Mouse (Mus musculus): Measurements from ENCODE around the gene Pibf1. TPM values are rescaled to one million over a fixed set of nuclear protein-coding genes. Genes with fewer than 3 reads are reported as not detected.

Gene Pibf1
- total and polyA plus RNA-seq, 3 experiments: 11.8 to 24.7 (median 13.9) TPM

GRCm38 (mm10) chr14:99299701-99300191 lies 200.5 kb downstream of the Pibf1 start:
- Histone ChIP-seq H3K9ac (ENCODE audit: insufficient read depth, low read depth) (no peak overlapping the region), H3K27me3 (replicated peaks) (no peaks in the 10 kb centered on the region), H3K9me3 (replicated peaks; ENCODE audit: low read length) (peaks cover 13% of the 10 kb centered on the region), H3K4me1 (ENCODE audit: control insufficient read depth in 1 of 2, insufficient read depth in 2 of 2) (no peaks in the 10 kb centered on the region), H3K27ac (ENCODE audit: insufficient read depth, low read depth) (no peak overlapping the region), H3K4me3 (replicated peaks in 1 of 3; ENCODE audit: low read depth in 2 of 3, low read length in 2 of 3, poor library complexity in 1 of 3) (no peak overlapping the region), H3K79me2 (replicated peaks; ENCODE audit: control insufficient read depth, extremely low read depth, insufficient read depth, poor library complexity, severe bottlenecking) (no peaks in the 10 kb centered on the region), H3K4me2 (ENCODE audit: insufficient read depth, low read depth, poor library complexity, severe bottlenecking) (no peak overlapping the region; the same call in 1 of the 2 replicates), H3K36me3 (replicated peaks in 1 of 2; ENCODE audit: control insufficient read depth in 1 of 2, insufficient read depth in 1 of 2, low read length in 1 of 2) (no peaks in the 10 kb centered on the region)
- no peak for DNase-seq (ENCODE audit: extremely low read depth)
- TF ChIP-seq CTCF (conservative IDR thresholded peaks at IDR 0.05 in 1 of 2, IDR thresholded peaks at IDR 0.05 in 1 of 2; ENCODE audit: low read depth in 2 of 2, low read length in 2 of 2) (no peak), SMC3 (IDR thresholded peaks at IDR 0.05; ENCODE audit: low read depth, low read length) (no peak)
- dilution Hi-C loops (cut with MboI; ENCODE audit: extremely low pct_ligation_motif_present, extremely low pct_unique_long_range_greater_than_20kb, low sequenced_read_pairs) (no loop called here), in situ Hi-C loops (cut with MboI; ENCODE audit: low pct_ligation_motif_present, low pct_unique_long_range_greater_than_20kb, low sequenced_read_pairs) (no loop called here)

GRCm38 (mm10) chr14:99301472-99301871 lies 202.2 kb downstream of the Pibf1 start:
- H3K79me2 ChIP-seq (replicated peaks; ENCODE audit: control insufficient read depth, extremely low read depth, insufficient read depth, poor library complexity, severe bottlenecking): no peaks in the 10 kb centered on the region
- H3K4me1 ChIP-seq (ENCODE audit: control insufficient read depth in 1 of 2, insufficient read depth in 2 of 2): no peaks in the 10 kb centered on the region
- H3K9ac ChIP-seq (ENCODE audit: insufficient read depth, low read depth): no peak overlapping the region
- H3K4me3 ChIP-seq (replicated peaks in 1 of 3; ENCODE audit: low read depth in 2 of 3, low read length in 2 of 3, poor library complexity in 1 of 3): no peak overlapping the region
- in situ Hi-C loops (cut with MboI; ENCODE audit: low pct_ligation_motif_present, low pct_unique_long_range_greater_than_20kb, low sequenced_read_pairs) (no loop called here), dilution Hi-C loops (cut with MboI; ENCODE audit: extremely low pct_ligation_motif_present, extremely low pct_unique_long_range_greater_than_20kb, low sequenced_read_pairs) (no loop called here)
- no peak overlapping the region for H3K27ac ChIP-seq (ENCODE audit: insufficient read depth, low read depth)
- no peaks in the 10 kb centered on the region for H3K27me3 ChIP-seq (replicated peaks)
- no peak for DNase-seq (ENCODE audit: extremely low read depth)
- H3K4me2 ChIP-seq (ENCODE audit: insufficient read depth, low read depth, poor library complexity, severe bottlenecking): no peak overlapping the region
- no peak for TF ChIP-seq NELFE (IDR thresholded peaks at IDR 0.05; ENCODE audit: low read depth, low read length)
- TF ChIP-seq RAD21 (IDR thresholded peaks at IDR 0.05; ENCODE audit: low read depth, low read length): no peak
- TF ChIP-seq CTCF (conservative IDR thresholded peaks at IDR 0.05 in 1 of 2, IDR thresholded peaks at IDR 0.05 in 1 of 2; ENCODE audit: low read depth in 2 of 2, low read length in 2 of 2): no peak
- TF ChIP-seq JUN (IDR thresholded peaks at IDR 0.05; ENCODE audit: insufficient read depth, low read depth, low read length): no peak
- TF ChIP-seq GABPA (IDR thresholded peaks at IDR 0.05; ENCODE audit: insufficient replicate concordance, low read depth, low read length): no peak
- TF ChIP-seq HCFC1 (IDR thresholded peaks at IDR 0.05; ENCODE audit: low read depth, low read length): no peak
- no peak for TF ChIP-seq CHD2 (IDR thresholded peaks at IDR 0.05; ENCODE audit: low read length)
- TF ChIP-seq JUND (conservative IDR thresholded peaks at IDR 0.05; ENCODE audit: low read depth, low read length): no peak
- TF ChIP-seq MAFK (IDR thresholded peaks at IDR 0.05; ENCODE audit: insufficient replicate concordance, low read length): no peak
- TF ChIP-seq NRF1 (IDR thresholded peaks at IDR 0.05; ENCODE audit: low read depth, low read length): no peak
- TF ChIP-seq MXI1 (IDR thresholded peaks at IDR 0.05; ENCODE audit: low read depth, low read length): no peak
- no peak for TF ChIP-seq POLR2AphosphoS2 (IDR thresholded peaks at IDR 0.05; ENCODE audit: low read depth, low read length)
- TF ChIP-seq BHLHE40 (IDR thresholded peaks at IDR 0.05; ENCODE audit: low read depth, low read length): no peak
- no peak for TF ChIP-seq UBTF (IDR thresholded peaks at IDR 0.05; ENCODE audit: low read depth, low read length)
- no peaks in the 10 kb centered on the region for H3K36me3 ChIP-seq (replicated peaks in 1 of 2; ENCODE audit: control insufficient read depth in 1 of 2, insufficient read depth in 1 of 2, low read length in 1 of 2)
- H3K9me3 ChIP-seq (replicated peaks; ENCODE audit: low read length): peaks cover 13% of the 10 kb centered on the region

Other genes with a start within 250 kb of the Pibf1 start
- gene Rpl36a-ps1, start 105.1 kb upstream of the Pibf1 start, total RNA-seq (2012; rRNA removed): 42.9 and 57.6 TPM in 2 replicates
- gene Rpl36a-ps1, start 105.1 kb upstream of the Pibf1 start, total RNA-seq (2014; rRNA removed): 73.7 and 82.6 TPM in 2 replicates
- gene Rpl36a-ps1, start 105.1 kb upstream of the Pibf1 start, polyA plus RNA-seq (2012; ENCODE audit: insufficient read length, low read depth): 5.7 and 6.2 TPM in 2 replicates
- 24.4 and 26.2 TPM in 2 replicates for gene Mzt1, start 53.3 kb upstream of the Pibf1 start, total RNA-seq (2012; rRNA removed)
- 127 and 132 TPM in 2 replicates for gene Mzt1, start 53.3 kb upstream of the Pibf1 start, total RNA-seq (2014; rRNA removed)
- gene Mzt1, start 53.3 kb upstream of the Pibf1 start, polyA plus RNA-seq (2012; ENCODE audit: insufficient read length, low read depth): 36.7 and 41.0 TPM in 2 replicates
- gene Bora, start 53.2 kb upstream of the Pibf1 start, total RNA-seq (2012; rRNA removed): 27.9 and 31.0 TPM in 2 replicates
- gene Bora, start 53.2 kb upstream of the Pibf1 start, total RNA-seq (2014; rRNA removed): 44.7 and 51.8 TPM in 2 replicates
- 47.6 and 49.3 TPM in 2 replicates for gene Bora, start 53.2 kb upstream of the Pibf1 start, polyA plus RNA-seq (2012; ENCODE audit: insufficient read length, low read depth)
- 33.9 and 47.4 TPM in 2 replicates for gene Dis3, start 346 bp downstream of the Pibf1 start, total RNA-seq (2012; rRNA removed)
- 69.4 and 78.5 TPM in 2 replicates for gene Dis3, start 346 bp downstream of the Pibf1 start, total RNA-seq (2014; rRNA removed)
- gene Dis3, start 346 bp downstream of the Pibf1 start, polyA plus RNA-seq (2012; ENCODE audit: insufficient read length, low read depth): 92.6 and 98.9 TPM in 2 replicates
- 0.08 and 0.13 TPM in 2 replicates for gene Klf5, start 199.3 kb downstream of the Pibf1 start, total RNA-seq (2012; rRNA removed)
- not detected in 2 replicates for gene Klf5, start 199.3 kb downstream of the Pibf1 start, total RNA-seq (2014; rRNA removed)
- gene Klf5, start 199.3 kb downstream of the Pibf1 start, polyA plus RNA-seq (2012; ENCODE audit: insufficient read length, low read depth): not detected in 2 replicates

All from CH12.LX (cell line).